Mouse (Mus musculus): ENCODE results near the gene Ralgapa2.

Ralgapa2 gene

GRCm38 (mm10) chr2:146307060-146307459 lies 205.1 kb downstream of the Ralgapa2 start:
- CTCF ChIA-PET, result no interaction called here

GRCm38 (mm10) chr2:146302094-146302699 lies 209.9 kb downstream of the Ralgapa2 start:
- CTCF ChIA-PET, result no interaction called here

- CTCF ChIA-PET, result no interaction called here
Measured at GRCm38 (mm10) chr2:146300500-146301020, 211.6 kb downstream of the Ralgapa2 start.

GRCm38 (mm10) chr2:146299841-146300460 lies 212.2 kb downstream of the Ralgapa2 start:
- CTCF ChIA-PET, result no interaction called here

GRCm38 (mm10) chr2:146293538-146293937 lies 218.6 kb downstream of the Ralgapa2 start:
- CTCF ChIA-PET, result no interaction called here

GRCm38 (mm10) chr2:146290871-146291637 lies 221.1 kb downstream of the Ralgapa2 start:
- CTCF ChIA-PET, result no interaction called here

- CTCF ChIA-PET, result no interaction called here
Measured at GRCm38 (mm10) chr2:146290366-146290765, 221.8 kb downstream of the Ralgapa2 start.

- CTCF ChIA-PET, result no interaction called here
Measured at GRCm38 (mm10) chr2:146289394-146289793, 222.8 kb downstream of the Ralgapa2 start.

GRCm38 (mm10) chr2:146288326-146288725 lies 223.8 kb downstream of the Ralgapa2 start:
- CTCF ChIA-PET, result no interaction called here

GRCm38 (mm10) chr2:146287531-146287930 lies 224.6 kb downstream of the Ralgapa2 start:
- CTCF ChIA-PET, result no interaction called here

- CTCF ChIA-PET, result no interaction called here
Measured at GRCm38 (mm10) chr2:146281346-146281745, 230.8 kb downstream of the Ralgapa2 start.

GRCm38 (mm10) chr2:146280921-146281274 lies 231.2 kb downstream of the Ralgapa2 start:
- CTCF ChIA-PET, result no interaction called here

- CTCF ChIA-PET, result no interaction called here
Measured at GRCm38 (mm10) chr2:146280221-146280920, 231.8 kb downstream of the Ralgapa2 start.

GRCm38 (mm10) chr2:146279430-146280220 lies 232.5 kb downstream of the Ralgapa2 start:
- CTCF ChIA-PET, result no interaction called here

GRCm38 (mm10) chr2:146278381-146278780 lies 233.8 kb downstream of the Ralgapa2 start:
- CTCF ChIA-PET, result no interaction called here

- CTCF ChIA-PET, result no interaction called here
Measured at GRCm38 (mm10) chr2:146266539-146266938, 245.6 kb downstream of the Ralgapa2 start.

GRCm38 (mm10) chr2:146265045-146265444 lies 247.1 kb downstream of the Ralgapa2 start:
- CTCF ChIA-PET, result no interaction called here

- CTCF ChIA-PET, result no interaction called here
Measured at GRCm38 (mm10) chr2:146262966-146263365, 249.2 kb downstream of the Ralgapa2 start.

GRCm38 (mm10) chr2:146262215-146262614 lies 249.9 kb downstream of the Ralgapa2 start:
- CTCF ChIA-PET, result no interaction called here

- CTCF ChIA-PET, result no interaction called here
Measured at GRCm38 (mm10) chr2:146261146-146261545, 251.0 kb downstream of the Ralgapa2 start.

GRCm38 (mm10) chr2:146259787-146260560 lies 252.2 kb downstream of the Ralgapa2 start:
- CTCF ChIA-PET, result no interaction called here
